ENCODE assay signal across 23 mouse cellular contexts in the genomic region with DNA sequence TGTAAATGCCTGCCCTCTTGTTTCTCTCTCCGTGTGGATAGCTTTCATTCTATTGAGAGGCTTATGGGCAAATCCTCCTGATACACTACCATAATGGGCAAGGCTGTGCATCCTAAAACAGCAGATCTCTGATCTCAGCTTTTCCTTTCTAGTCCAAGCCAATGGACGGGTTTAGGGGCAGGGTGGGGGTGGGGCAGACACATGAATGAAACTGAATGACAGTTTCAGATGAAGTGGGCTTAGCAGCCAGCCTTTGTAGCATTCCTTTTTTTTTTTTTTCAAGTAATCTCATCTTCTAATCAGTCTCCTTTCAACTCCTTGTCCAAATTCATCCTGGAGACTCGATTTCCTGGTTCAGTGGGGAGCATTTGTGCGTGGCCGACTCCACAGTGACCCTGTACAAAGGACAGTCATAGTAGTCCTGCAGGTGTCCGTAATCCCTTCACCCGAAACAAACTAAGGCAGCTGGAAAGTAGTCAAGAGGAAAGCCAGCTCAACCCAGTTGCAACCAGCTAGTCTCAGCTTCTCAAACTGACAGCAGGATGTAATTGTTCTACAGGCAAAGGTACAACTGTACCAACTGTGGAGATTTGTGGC.
DNase-seq lines count a peak whose midpoint lies in the region; ATAC-seq and TF ChIP-seq lines count a peak whose summit lies in the region.
"Had no signal": no experiment of that assay in that cellular context is flagged by ENCODE, and none has a peak within 500 bp of the region (broad histone marks: within the 10 kb centered on the region; RNA-seq: fewer than 3 reads in every experiment).

No protein-coding gene starts in this region.

- no peaks in the 10 kb centered on the region for H3K9me3 ChIP-seq in forebrain, embryonic 11.5 days (ENCODE audit: control insufficient read depth, low read length)
- no peaks in the 10 kb centered on the region for H3K9me3 ChIP-seq in forebrain, embryonic 15.5 days
- no peaks in the 10 kb centered on the region for H3K9me3 ChIP-seq in midbrain, embryonic 12.5 days
- no peaks in the 10 kb centered on the region for H3K9me3 ChIP-seq in midbrain, embryonic 16.5 days (replicated peaks; ENCODE audit: control insufficient read depth, low read length, poor library complexity, severe bottlenecking)
- H3K9me3 ChIP-seq in kidney, postnatal 0 days (replicated peaks; ENCODE audit: low read length): no peaks in the 10 kb centered on the region
- H3K9me3 ChIP-seq: heart, embryonic 15.5 days; neural tube, embryonic 13.5 days had no signal

- no peak for DNase-seq in forebrain, embryonic 11.5 days (ENCODE audit: low spot score)
- no peak for DNase-seq in kidney, postnatal 0 days (ENCODE audit: low spot score)
- DNase-seq in layer of hippocampus, postnatal 10 days (ENCODE audit: low spot score in 2 of 2): no peak
- DNase-seq in adrenal gland, postnatal 25 days: no peak
- DNase-seq: adrenal gland, postnatal 36 days; cerebellum, adult 2 months; gastrocnemius, postnatal 14 days; heart, adult 2 months; heart, postnatal 4 days; left cerebral cortex, postnatal 4 days; liver, postnatal 0 days; lung, postnatal 14 days; thymus, postnatal 36 days had no signal

- H3K27me3 ChIP-seq in forebrain, embryonic 11.5 days (ENCODE audit: control insufficient read depth, insufficient read depth, low read length): no peaks in the 10 kb centered on the region
- H3K27me3 ChIP-seq in forebrain, embryonic 15.5 days: no peaks in the 10 kb centered on the region
- H3K27me3 ChIP-seq in midbrain, embryonic 12.5 days: peaks cover 7% of the 10 kb centered on the region; the same call in 1 of the 2 replicates
- no peaks in the 10 kb centered on the region for H3K27me3 ChIP-seq in midbrain, embryonic 16.5 days (ENCODE audit: control insufficient read depth, insufficient read depth, low read depth, low read length)
- H3K27me3 ChIP-seq in kidney, postnatal 0 days (ENCODE audit: insufficient read depth, low read length): no peaks in the 10 kb centered on the region
- H3K27me3 ChIP-seq: heart, embryonic 15.5 days; neural tube, embryonic 13.5 days had no signal

- peak; percentile 63 for ATAC-seq in forebrain, embryonic 11.5 days (replicated peaks; ENCODE audit: low FRiP score)
- no peak for ATAC-seq in forebrain, embryonic 15.5 days (replicated peaks)
- ATAC-seq in midbrain, embryonic 12.5 days (ENCODE audit: low FRiP score, low read depth): 0 out of 2 replicates have a peak, but pooled peaks have one; percentile 44
- no peak for ATAC-seq in midbrain, embryonic 16.5 days
- peak; percentile 54; the same call in 1 of the 2 replicates for ATAC-seq in kidney, postnatal 0 days (replicated peaks; ENCODE audit: low FRiP score, low read depth)
- ATAC-seq in activated CD4-positive, CD25-positive, alpha-beta regulatory T cell, adult 4 months: no peak
- ATAC-seq: hindbrain, embryonic 16.5 days; intestine, embryonic 16.5 days; liver, postnatal 0 days had no signal

- H3K4me2 ChIP-seq in forebrain, embryonic 11.5 days (ENCODE audit: low read depth, low read length, severe bottlenecking): no peak overlapping the region
- H3K4me2 ChIP-seq in forebrain, embryonic 15.5 days (replicated peaks): no peak overlapping the region
- no peak overlapping the region for H3K4me2 ChIP-seq in midbrain, embryonic 12.5 days (replicated peaks)
- no peak overlapping the region for H3K4me2 ChIP-seq in midbrain, embryonic 16.5 days (ENCODE audit: low read length)
- H3K4me2 ChIP-seq in kidney, postnatal 0 days (ENCODE audit: low read length): no peak overlapping the region
- H3K4me2 ChIP-seq: heart, embryonic 15.5 days; neural tube, embryonic 13.5 days had no signal

- peaks cover 2% of the 10 kb centered on the region; the same call in 1 of the 2 replicates for H3K4me1 ChIP-seq in forebrain, embryonic 11.5 days (replicated peaks; ENCODE audit: control insufficient read depth, insufficient read depth, low read length)
- H3K4me1 ChIP-seq in forebrain, embryonic 15.5 days: no peaks in the 10 kb centered on the region
- peaks cover 6% of the 10 kb centered on the region; the same call in 1 of the 2 replicates for H3K4me1 ChIP-seq in midbrain, embryonic 12.5 days
- H3K4me1 ChIP-seq in midbrain, embryonic 16.5 days (ENCODE audit: control insufficient read depth, insufficient read depth, low read length): peaks cover 6% of the 10 kb centered on the region; the same call in 1 of the 2 replicates
- H3K4me1 ChIP-seq in kidney, postnatal 0 days (replicated peaks; ENCODE audit: insufficient read depth, low read length): no peaks in the 10 kb centered on the region
- H3K4me1 ChIP-seq: heart, embryonic 15.5 days; neural tube, embryonic 13.5 days had no signal

- no peak overlapping the region for H3K4me3 ChIP-seq in forebrain, embryonic 11.5 days (ENCODE audit: low read depth, low read length)
- H3K4me3 ChIP-seq in forebrain, embryonic 15.5 days: no peak overlapping the region
- H3K4me3 ChIP-seq in midbrain, embryonic 12.5 days: no peak overlapping the region
- no peak overlapping the region for H3K4me3 ChIP-seq in midbrain, embryonic 16.5 days (ENCODE audit: low read depth, low read length)
- H3K4me3 ChIP-seq in kidney, postnatal 0 days (replicated peaks; ENCODE audit: low read depth, low read length): no peak overlapping the region
- H3K4me3 ChIP-seq: heart, adult 2 months; heart, embryonic 15.5 days; left cerebral cortex, adult 2 months; neural tube, embryonic 13.5 days had no signal

- WGBS in forebrain, embryonic 11.5 days: 9% methylated on average over 7 of the region's 7 CpGs
- 11% methylated on average over 7 of the region's 7 CpGs for WGBS in forebrain, embryonic 15.5 days
- 8% methylated on average over 7 of the region's 7 CpGs for WGBS in midbrain, embryonic 12.5 days
- WGBS in midbrain, embryonic 16.5 days: 8% methylated on average over 7 of the region's 7 CpGs
- WGBS in kidney, postnatal 0 days: 38% methylated on average over 7 of the region's 7 CpGs

- H3K36me3 ChIP-seq in forebrain, embryonic 11.5 days (ENCODE audit: control insufficient read depth, insufficient read depth, low read length): no peaks in the 10 kb centered on the region
- H3K36me3 ChIP-seq in forebrain, embryonic 15.5 days: no peaks in the 10 kb centered on the region
- H3K36me3 ChIP-seq in midbrain, embryonic 12.5 days: no peaks in the 10 kb centered on the region
- no peaks in the 10 kb centered on the region for H3K36me3 ChIP-seq in midbrain, embryonic 16.5 days (ENCODE audit: control insufficient read depth, insufficient read depth, low read length)
- no peaks in the 10 kb centered on the region for H3K36me3 ChIP-seq in kidney, postnatal 0 days (ENCODE audit: insufficient read depth, low read length)
- H3K36me3 ChIP-seq: G1E; heart, embryonic 15.5 days; neural tube, embryonic 13.5 days had no signal

- TF ChIP-seq CTCF in kidney, postnatal 0 days (IDR thresholded peaks at IDR 0.05; ENCODE audit: low read depth): no peak

- no peak overlapping the region for H3K9ac ChIP-seq in forebrain, embryonic 11.5 days (ENCODE audit: low read length)
- no peak overlapping the region for H3K9ac ChIP-seq in forebrain, embryonic 15.5 days (replicated peaks)
- no peak overlapping the region for H3K9ac ChIP-seq in midbrain, embryonic 12.5 days (replicated peaks)
- no peak overlapping the region for H3K9ac ChIP-seq in midbrain, embryonic 16.5 days (ENCODE audit: low read depth, low read length)
- no peak overlapping the region for H3K9ac ChIP-seq in kidney, postnatal 0 days (ENCODE audit: low read depth, low read length)
- H3K9ac ChIP-seq: heart, embryonic 15.5 days; liver, postnatal 0 days; neural tube, embryonic 13.5 days had no signal

- H3K27ac ChIP-seq in forebrain, embryonic 11.5 days (ENCODE audit: low read depth, low read length): no peak overlapping the region
- no peak overlapping the region for H3K27ac ChIP-seq in forebrain, embryonic 15.5 days (replicated peaks)
- no peak overlapping the region for H3K27ac ChIP-seq in midbrain, embryonic 12.5 days (replicated peaks)
- no peak overlapping the region for H3K27ac ChIP-seq in midbrain, embryonic 16.5 days (ENCODE audit: low read length)
- no peak overlapping the region for H3K27ac ChIP-seq in kidney, postnatal 0 days
- H3K27ac ChIP-seq: heart, adult 2 months; heart, embryonic 15.5 days; left cerebral cortex, adult 2 months; neural tube, embryonic 13.5 days had no signal

Comparison
In these comparisons a context has a peak if more than half of its experiments do, and no peak if none do; other contexts are left out.
1. ATAC-seq: peak in forebrain, embryonic 11.5 days (single experiment), midbrain, embryonic 12.5 days (single experiment) and kidney, postnatal 0 days (single experiment); none in forebrain, embryonic 15.5 days (single experiment), midbrain, embryonic 16.5 days (single experiment) and activated CD4-positive, CD25-positive, alpha-beta regulatory T cell, adult 4 months (single experiment).